Mouse (Mus musculus) spleen, adult 2 months (tissue): ENCODE results near the gene Blvrb. TPM values are rescaled to one million over a fixed set of nuclear protein-coding genes. Genes with fewer than 3 reads are reported as not detected.

ENCODE experiments used
- DNase-seq, 2 experiments: peaks; one replicate each; pipeline versions ENCODE4 v3.0.0 to v3.0.0-alpha.2; 2012 to 2021; ENCODE audit warnings: low spot score in 2 of 2, low read depth in 1 of 2
- H3K27ac ChIP-seq: fragments of 200-500 bp; 2 replicates; pipeline ENCODE4 v1.5.1; 2012; ENCODE audit warnings: low read length, inconsistent platforms; ENCODE audit not compliant: insufficient read depth
- H3K27me3 ChIP-seq: fragments of 200-500 bp; 2 replicates; pipeline ENCODE4 v1.6.1; 2012; ENCODE audit warnings: mild to moderate bottlenecking, moderate library complexity, low read length, inconsistent platforms; ENCODE audit not compliant: control insufficient read depth, insufficient read depth
- H3K36me3 ChIP-seq: fragments of 200-500 bp; 2 replicates; pipeline ENCODE4 v1.6.1; 2012; ENCODE audit warnings: mild to moderate bottlenecking, low read length, inconsistent platforms; ENCODE audit not compliant: control insufficient read depth, insufficient read depth
- H3K4me1 ChIP-seq: fragments of 200-500 bp; 2 replicates; pipeline ENCODE4 v1.6.1; 2011; ENCODE audit warnings: inconsistent platforms; ENCODE audit not compliant: control insufficient read depth, insufficient read depth, insufficient read length
- H3K4me3 ChIP-seq: fragments of 200-500 bp; 2 replicates; pipeline ENCODE4 v1.5.1; 2011; ENCODE audit warnings: mild to moderate bottlenecking, inconsistent platforms; ENCODE audit not compliant: insufficient read depth, insufficient read length; ENCODE audit errors: extremely low read depth
- CTCF ChIP-seq: fragments of 200-500 bp; IDR thresholded peaks from 2 replicates; pipeline ENCODE4 v1.5.1; 2011; ENCODE audit warnings: mild to moderate bottlenecking, inconsistent platforms; ENCODE audit not compliant: insufficient read depth, insufficient read length, insufficient replicate concordance; ENCODE audit errors: extremely low read depth
- POLR2A ChIP-seq: fragments of 200-500 bp; IDR thresholded peaks from 2 replicates; pipeline ENCODE4 v1.6.1; 2011; ENCODE audit warnings: low read depth, low read length, inconsistent platforms
- WGBS: fragments of 180-500 bp; shearing (Covaris S2); methylation state at CpG from one replicate; pipeline ENCODE4 v1.1.7; 2018; 5-methylcytosine and 5-hydroxymethylcytosine counted together
- polyA plus RNA-seq: library from polyadenylated mRNA; depleted of rRNA; stranded (reverse); fragments of >200 nt; gene quantifications from 2 replicates; pipeline ENCODE4 v1.2.3, GENCODE M21; 2012

Gene Blvrb
- polyA plus RNA-seq, 1 experiment, result 280 TPM

DNA sequence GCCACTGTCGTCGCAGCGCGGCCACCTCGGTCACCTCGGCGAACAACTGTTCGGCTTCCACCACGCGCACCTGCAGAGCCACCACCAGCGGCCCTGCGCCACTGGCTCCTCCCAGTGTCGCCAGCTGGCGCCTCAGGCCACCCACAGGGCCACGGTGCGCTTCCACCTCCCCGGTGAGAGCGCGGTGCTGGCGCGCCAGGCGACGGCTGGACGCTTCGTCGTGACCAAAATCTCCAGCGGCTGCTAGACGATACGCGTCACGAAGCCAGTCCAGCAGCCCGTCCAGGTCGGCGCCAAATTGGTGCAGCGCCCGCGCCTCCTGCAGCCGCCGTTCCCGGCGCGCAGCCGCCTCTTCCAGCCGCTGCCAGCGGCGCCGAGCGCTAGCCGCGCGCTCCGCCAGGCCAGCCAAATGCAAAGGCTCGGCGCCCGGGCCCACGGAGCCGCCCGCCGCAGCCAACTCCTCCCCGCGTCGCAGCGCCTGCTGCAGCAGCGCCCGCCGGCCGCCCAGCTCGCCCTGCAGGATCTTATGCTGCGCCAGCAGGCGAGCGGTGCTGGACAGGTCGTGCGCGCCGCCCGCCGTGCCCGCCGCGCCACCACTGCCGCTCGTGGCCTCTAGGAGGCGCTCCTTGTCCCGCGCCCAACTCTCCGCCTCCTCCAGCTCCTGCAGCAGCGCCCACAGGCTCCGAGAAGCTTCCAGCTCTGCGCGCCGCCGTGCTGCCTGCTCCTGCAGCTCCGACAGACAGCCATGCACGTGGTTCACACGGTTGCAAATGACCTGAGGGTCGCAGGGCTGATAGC is 39.2 kb upstream of the Blvrb start:
- peak in 1 of 2 experiments; percentile 36 for DNase-seq
- Histone ChIP-seq H3K36me3 (no peaks in the 10 kb centered on the region), H3K27me3 (peaks cover 13% of the 10 kb centered on the region), H3K4me3 (no peak overlapping the region), H3K4me1 (peaks cover 9% of the 10 kb centered on the region; the same call in 1 of the 2 replicates), H3K27ac (no peak overlapping the region)
- WGBS, result 3% methylated on average over 95 of the region's 96 CpGs
- TF ChIP-seq CTCF (peak; percentile 52; the same call in 1 of the 2 replicates), POLR2A (no peak)

DNA sequence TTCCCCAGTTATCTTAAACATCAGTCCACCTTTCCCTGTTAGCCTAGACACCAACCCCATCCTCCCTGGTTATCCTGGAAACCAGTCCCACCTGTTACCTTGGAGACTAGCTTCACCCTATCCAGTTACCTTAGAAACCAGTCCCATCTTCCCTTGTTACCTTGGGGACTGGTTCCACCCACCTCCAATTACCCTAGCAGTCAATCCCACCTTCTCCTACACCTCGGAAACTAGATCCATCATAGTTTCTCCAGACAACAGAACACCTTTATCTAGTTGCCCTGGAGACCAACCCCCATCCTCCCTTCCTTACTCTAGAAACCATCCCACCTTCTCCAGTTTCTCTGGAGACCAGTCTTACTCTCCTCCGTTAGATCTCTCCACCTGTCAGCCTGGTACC is 30.6 kb upstream of the Blvrb start:
- no peak overlapping the region for H3K27ac ChIP-seq
- H3K4me1 ChIP-seq, result no peaks in the 10 kb centered on the region
- DNase-seq, result no peak
- TF ChIP-seq POLR2A (no peak), CTCF (no peak)
- 71% methylated on average over 2 of the region's 2 CpGs for WGBS
- H3K36me3 ChIP-seq, result no peaks in the 10 kb centered on the region
- H3K4me3 ChIP-seq, result no peak overlapping the region
- no peaks in the 10 kb centered on the region for H3K27me3 ChIP-seq

GRCm38 (mm10) chr7:27419101-27419500 is 28.7 kb upstream of the Blvrb start:
- peak; percentile 11; the same call in 1 of the 2 replicates for TF ChIP-seq CTCF
- no peak for TF ChIP-seq POLR2A
- Histone ChIP-seq H3K4me1 (no peaks in the 10 kb centered on the region), H3K36me3 (no peaks in the 10 kb centered on the region), H3K4me3 (no peak overlapping the region), H3K27me3 (no peaks in the 10 kb centered on the region), H3K27ac (no peak overlapping the region)
- WGBS, result 80% methylated on average over 3 of the region's 3 CpGs
- no peak for DNase-seq

DNA sequence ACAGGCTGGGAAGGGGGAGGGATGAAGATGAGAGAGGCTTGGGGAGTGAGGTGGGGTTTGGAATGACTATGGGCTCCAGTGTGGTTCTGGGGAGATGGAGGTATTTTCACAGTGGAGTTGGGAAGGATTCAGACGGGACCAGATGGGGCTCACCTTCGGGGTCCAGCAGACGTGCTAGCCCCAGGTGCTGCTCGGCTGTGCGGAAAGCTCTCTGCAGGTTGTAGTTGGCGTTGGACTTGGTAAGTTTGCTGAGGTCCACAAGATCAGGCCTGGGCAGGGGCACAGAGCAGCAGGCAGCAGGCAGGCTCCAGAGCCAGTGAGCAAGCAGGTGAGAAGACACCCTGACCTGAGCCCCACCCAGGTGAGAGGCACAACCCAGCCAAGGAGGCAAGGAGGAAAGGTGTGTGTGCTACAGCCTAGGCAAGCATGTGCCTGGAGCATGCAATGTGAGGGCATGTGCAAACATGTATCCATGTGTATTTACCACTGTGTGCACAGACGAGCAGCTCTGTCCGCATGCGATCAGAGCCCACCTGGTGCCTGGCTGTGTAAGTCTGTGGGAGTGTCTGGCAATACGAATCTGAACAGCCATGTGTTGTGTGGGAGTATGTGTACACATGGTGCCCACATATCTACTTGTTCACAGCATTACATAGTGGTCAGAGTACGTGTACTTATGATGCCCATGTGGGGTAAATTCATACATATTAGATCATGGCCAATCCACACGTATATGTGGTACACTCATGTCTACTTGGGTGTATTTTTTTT is 24.0 kb upstream of the Blvrb start:
- Histone ChIP-seq H3K27ac (no peak overlapping the region), H3K36me3 (no peaks in the 10 kb centered on the region), H3K4me1 (no peaks in the 10 kb centered on the region), H3K4me3 (no peak overlapping the region), H3K27me3 (no peaks in the 10 kb centered on the region)
- TF ChIP-seq CTCF (no peak), POLR2A (no peak)
- DNase-seq, result no peak
- 85% methylated on average over 12 of the region's 12 CpGs for WGBS

DNA sequence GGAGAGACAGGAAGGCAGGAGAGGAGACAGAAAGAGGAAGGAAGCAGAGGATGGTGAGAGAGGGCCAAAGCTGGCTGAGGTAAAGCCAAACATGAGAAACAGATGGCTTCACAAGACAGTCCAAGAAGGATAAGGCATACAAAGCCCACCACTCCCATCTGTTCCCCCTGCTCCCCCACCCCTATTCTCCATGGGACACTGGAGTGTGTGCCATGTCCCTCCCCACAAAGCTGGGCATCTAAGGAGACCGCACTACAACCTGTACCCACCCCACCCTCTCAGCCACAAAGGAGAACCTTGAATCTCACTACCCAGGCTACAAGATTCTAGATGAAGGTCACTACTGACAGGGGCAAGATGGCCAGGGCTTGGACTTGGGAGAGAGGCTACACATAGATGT is 20.4 kb upstream of the Blvrb start:
- no peaks in the 10 kb centered on the region for H3K27me3 ChIP-seq

GRCm38 (mm10) chr7:27428002-27428401 is 19.8 kb upstream of the Blvrb start:
- DNase-seq, result no peak
- WGBS, result 73% methylated on average over 11 of the region's 11 CpGs
- no peak overlapping the region for H3K4me3 ChIP-seq
- H3K27me3 ChIP-seq, result no peaks in the 10 kb centered on the region
- TF ChIP-seq POLR2A (no peak), CTCF (no peak)
- no peak overlapping the region for H3K27ac ChIP-seq
- H3K36me3 ChIP-seq, result no peaks in the 10 kb centered on the region
- no peaks in the 10 kb centered on the region for H3K4me1 ChIP-seq

More for the DNA sequence above, 20.4 kb upstream of the Blvrb start:
- 41% methylated on average over 1 of the region's 1 CpGs for WGBS
- TF ChIP-seq CTCF, result no peak
- TF ChIP-seq POLR2A, result no peak
- Histone ChIP-seq H3K36me3 (no peaks in the 10 kb centered on the region), H3K4me1 (no peaks in the 10 kb centered on the region), H3K27ac (no peak overlapping the region), H3K4me3 (no peak overlapping the region)
- DNase-seq, result no peak
